Mouse (Mus musculus) kidney, embryonic 16.5 days (tissue): Measurements from ENCODE around the gene Dync1i2. TPM values are rescaled to one million over a fixed set of nuclear protein-coding genes. Genes with fewer than 3 reads are reported as not detected.
A peak's percentile ranks its signal among the peaks of the same experiment; 100 is the strongest.

ENCODE experiments used
- ATAC-seq: fragments of 200-750 bp; cut with Nextera tagmentation; 2 replicates; pipeline ENCODE4 v1.8.0; 2017; ENCODE audit warnings: moderate TSS enrichment; ENCODE audit not compliant: low FRiP score, low TSS enrichment
- H3K27ac ChIP-seq: fragments of 300-500 bp; sonication (generic); 2 replicates; pipeline ENCODE4 v1.5.1; 2014; ENCODE audit warnings: low read length
- H3K27me3 ChIP-seq: fragments of 300-500 bp; sonication (generic); 2 replicates; pipeline ENCODE4 v1.6.1; 2014; ENCODE audit warnings: low read length, control low read depth, mixed read lengths; ENCODE audit not compliant: insufficient read depth
- H3K36me3 ChIP-seq: fragments of 300-500 bp; sonication (generic); 2 replicates; pipeline ENCODE4 v1.6.1; 2014; ENCODE audit warnings: low read length, control low read depth, mixed read lengths; ENCODE audit not compliant: insufficient read depth
- H3K4me1 ChIP-seq: fragments of 300-500 bp; sonication (generic); 2 replicates; pipeline ENCODE4 v1.6.1; 2014; ENCODE audit warnings: low read length, control low read depth, mixed read lengths; ENCODE audit not compliant: insufficient read depth
- H3K4me2 ChIP-seq: fragments of 300-500 bp; sonication (generic); replicated peaks from 2 replicates; pipeline ENCODE4 v1.6.1; 2014; ENCODE audit warnings: low read depth, low read length
- H3K4me3 ChIP-seq: fragments of 300-500 bp; sonication (generic); 2 replicates; pipeline ENCODE4 v1.5.1; 2014; ENCODE audit warnings: mild to moderate bottlenecking, low read length
- H3K9ac ChIP-seq: fragments of 300-500 bp; sonication (generic); replicated peaks from 2 replicates; pipeline ENCODE4 v1.6.1; 2014; ENCODE audit warnings: low read length
- H3K9me3 ChIP-seq: fragments of 300-500 bp; sonication (generic); 2 replicates; pipeline ENCODE4 v1.6.1; 2016; ENCODE audit warnings: low read length, control low read depth
- WGBS: fragments of 180-500 bp; shearing (Covaris S2); extraction: QIAGEN DNeasy Blood & Tissue Kit; methylation state at CpG from one replicate; pipeline ENCODE4 v1.1.7; 2014; 5-methylcytosine and 5-hydroxymethylcytosine counted together
- polyA plus RNA-seq: library from polyadenylated mRNA; unstranded; fragments of >200 nt; fragmentation: Nextera tagmentation; extraction: Ambion mirVana; gene quantifications from 2 replicates; pipeline ENCODE4 v1.2.1, GENCODE M21; 2015

Gene Dync1i2
- polyA plus RNA-seq, 1 experiment from 2014 or later: 76.1 TPM

DNA sequence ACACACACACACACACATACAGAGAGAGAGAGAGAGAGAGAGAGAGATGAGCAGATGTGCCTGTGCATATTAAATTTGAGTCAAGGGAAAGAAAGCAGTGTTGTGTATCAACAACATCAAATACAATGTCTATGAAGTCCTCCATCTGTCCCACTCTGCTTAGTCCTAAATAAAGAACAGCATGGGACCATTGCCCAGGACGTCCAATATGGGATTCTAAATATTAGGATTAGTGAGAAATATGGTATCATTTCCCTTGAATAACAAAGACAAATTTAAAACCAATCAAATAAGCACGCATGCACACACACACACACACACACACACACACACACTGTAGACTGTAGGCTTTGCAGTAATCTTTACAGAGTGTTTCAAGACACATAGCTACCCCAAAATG lies 9.6 kb upstream of the Dync1i2 start:
- Histone ChIP-seq H3K9me3 (no peaks in the 10 kb centered on the region), H3K9ac (no peak overlapping the region), H3K4me1 (peaks cover 14% of the 10 kb centered on the region; the same call in 1 of the 2 replicates), H3K4me2 (no peak overlapping the region), H3K4me3 (no peak overlapping the region), H3K27me3 (no peaks in the 10 kb centered on the region), H3K27ac (no peak overlapping the region), H3K36me3 (no peaks in the 10 kb centered on the region)
- ATAC-seq: no peak
- 80% methylated on average over 2 of the region's 2 CpGs for WGBS

GRCm38 (mm10) chr2:71203819-71204432 lies 7.6 kb upstream of the Dync1i2 start:
- WGBS: 47% methylated on average over 16 of the region's 16 CpGs

DNA sequence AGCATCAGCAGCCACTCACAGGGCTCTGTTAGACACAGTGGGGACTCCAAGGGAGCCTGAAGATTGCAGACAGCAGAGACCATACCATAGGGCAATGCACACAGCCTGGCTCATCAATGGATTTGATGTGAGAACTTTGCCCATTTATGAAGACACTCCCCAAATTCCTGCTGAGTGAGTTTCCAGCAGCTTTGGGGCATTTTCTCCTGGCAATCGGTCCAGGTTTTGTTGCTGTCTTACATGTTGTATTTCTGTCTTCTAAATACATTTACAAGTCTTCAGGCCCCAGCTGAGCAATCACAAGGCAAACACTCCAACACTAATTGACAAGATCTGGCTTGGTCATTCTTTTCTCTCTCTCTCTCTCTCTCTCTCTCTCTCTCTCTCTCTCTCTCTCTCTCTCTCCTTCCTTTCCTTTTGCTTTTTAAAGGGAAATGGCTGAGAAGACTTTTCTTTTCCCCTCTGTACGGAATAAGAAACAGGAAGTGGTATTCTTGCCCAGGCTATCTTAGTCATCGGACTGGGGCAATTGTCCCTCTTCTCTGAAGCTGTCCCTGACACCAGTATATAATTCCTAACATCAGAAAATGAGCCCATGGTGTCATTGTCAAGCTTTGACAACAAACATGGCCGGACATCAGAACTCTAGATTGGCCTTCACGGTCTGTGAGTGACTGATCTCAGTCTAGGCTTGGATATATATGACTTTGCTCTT lies 2.3 kb upstream of the Dync1i2 start:
- Histone ChIP-seq H3K4me1 (peaks cover 8% of the 10 kb centered on the region; the same call in 1 of the 2 replicates), H3K27me3 (no peaks in the 10 kb centered on the region), H3K27ac (no peak overlapping the region), H3K9ac (no peak overlapping the region), H3K36me3 (no peaks in the 10 kb centered on the region), H3K4me3 (no peak overlapping the region), H3K9me3 (no peaks in the 10 kb centered on the region), H3K4me2 (no peak overlapping the region)
- 78% methylated on average over 5 of the region's 5 CpGs for WGBS
- no peak for ATAC-seq

More at GRCm38 (mm10) chr2:71203819-71204432, 7.6 kb upstream of the Dync1i2 start:
- H3K4me3 ChIP-seq: no peak overlapping the region
- no peaks in the 10 kb centered on the region for H3K36me3 ChIP-seq
- ATAC-seq: peak; percentile 49; the same call in 1 of the 2 replicates
- no peak overlapping the region for H3K9ac ChIP-seq
- 0 out of 2 replicates have a peak overlapping the region, but pooled peaks have one; percentile 5 for H3K4me2 ChIP-seq
- H3K27me3 ChIP-seq: no peaks in the 10 kb centered on the region
- peaks cover 10% of the 10 kb centered on the region; the same call in 1 of the 2 replicates for H3K4me1 ChIP-seq
- no peak overlapping the region for H3K27ac ChIP-seq
- H3K9me3 ChIP-seq: no peaks in the 10 kb centered on the region

GRCm38 (mm10) chr2:71211096-71211495 lies 410 bp upstream of the Dync1i2 start:
- 90% methylated on average over 2 of the region's 2 CpGs for WGBS
- peak overlapping the region; percentile 89 for H3K27ac ChIP-seq
- H3K4me3 ChIP-seq: peak overlapping the region; percentile 93; the same call in 1 of the 2 replicates

GRCm38 (mm10) chr2:71212360-71212726 lies 837 bp downstream of the Dync1i2 start:
- H3K4me1 ChIP-seq: peaks cover 8% of the 10 kb centered on the region; the same call in 1 of the 2 replicates
- 0% methylated on average over 6 of the region's 6 CpGs for WGBS
- H3K27me3 ChIP-seq: no peaks in the 10 kb centered on the region
- no peak for ATAC-seq
- peak overlapping the region; percentile 89; the same call in 1 of the 2 replicates for H3K27ac ChIP-seq
- H3K4me2 ChIP-seq: peak overlapping the region; percentile 59
- peaks cover 6% of the 10 kb centered on the region; the same call in 1 of the 2 replicates for H3K36me3 ChIP-seq
- H3K9me3 ChIP-seq: no peaks in the 10 kb centered on the region
- peak overlapping the region; percentile 93 for H3K4me3 ChIP-seq
- H3K9ac ChIP-seq: peak overlapping the region; percentile 94

More at GRCm38 (mm10) chr2:71211096-71211495, 410 bp upstream of the Dync1i2 start:
- Histone ChIP-seq H3K36me3 (peaks cover 3% of the 10 kb centered on the region; the same call in 1 of the 2 replicates), H3K27me3 (no peaks in the 10 kb centered on the region), H3K9ac (no peak overlapping the region), H3K4me2 (no peak overlapping the region), H3K4me1 (peaks cover 8% of the 10 kb centered on the region; the same call in 1 of the 2 replicates), H3K9me3 (no peaks in the 10 kb centered on the region)
- ATAC-seq: no peak

DNA sequence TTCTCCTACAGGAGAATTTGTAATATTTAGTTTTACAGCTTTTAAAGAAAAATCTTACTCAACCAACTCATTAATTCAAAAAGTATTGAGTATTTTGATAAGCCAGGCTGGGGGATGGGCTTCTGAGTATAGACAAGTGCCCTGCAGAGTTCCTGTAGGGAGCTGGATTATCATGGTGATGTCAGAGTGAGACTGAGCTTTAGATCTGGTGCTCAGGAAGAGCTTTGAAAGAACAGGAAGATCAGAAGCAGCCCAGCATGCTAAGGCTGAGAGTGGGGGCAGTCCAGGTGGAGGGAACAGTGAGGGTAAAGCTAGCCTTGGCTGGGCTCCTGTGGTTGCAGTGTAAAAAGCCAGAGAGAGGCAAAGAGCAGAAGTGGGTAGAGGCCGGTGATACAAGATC lies 9.5 kb downstream of the Dync1i2 start:
- no peak overlapping the region for H3K4me2 ChIP-seq
- WGBS: 79% methylated on average over 1 of the region's 1 CpGs
- H3K27ac ChIP-seq: no peak overlapping the region
- H3K4me3 ChIP-seq: no peak overlapping the region
- no peak overlapping the region for H3K9ac ChIP-seq
- no peak for ATAC-seq
- H3K4me1 ChIP-seq: no peaks in the 10 kb centered on the region
- no peaks in the 10 kb centered on the region for H3K27me3 ChIP-seq
- peaks cover 40% of the 10 kb centered on the region for H3K36me3 ChIP-seq
- H3K9me3 ChIP-seq: no peaks in the 10 kb centered on the region

DNA sequence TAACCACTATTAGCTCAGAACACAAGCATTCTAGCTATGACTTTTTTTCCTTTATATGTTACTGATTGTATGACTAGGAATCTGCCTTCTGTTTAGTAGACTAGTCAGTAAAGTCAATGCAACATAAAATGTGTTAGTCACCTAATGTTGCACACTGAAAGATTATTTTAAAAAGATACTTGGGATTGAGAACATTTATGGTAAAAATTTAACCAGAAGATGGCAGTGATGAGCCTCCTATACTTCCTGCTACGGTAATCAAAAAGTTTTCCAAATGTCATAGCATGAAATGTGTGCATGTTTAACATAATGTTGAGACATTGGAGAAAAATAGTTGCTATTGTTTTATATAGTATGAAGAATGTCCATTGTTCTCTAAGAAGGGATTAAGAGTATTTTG lies 15.9 kb downstream of the Dync1i2 start:
- no peak overlapping the region for H3K4me2 ChIP-seq
- 0 out of 2 replicates have a peak, but pooled peaks cover 2% of the 10 kb centered on the region for H3K4me1 ChIP-seq
- no peak overlapping the region for H3K4me3 ChIP-seq
- H3K27me3 ChIP-seq: no peaks in the 10 kb centered on the region
- H3K36me3 ChIP-seq: peaks cover 19% of the 10 kb centered on the region
- WGBS: 43% methylated on average over 1 of the region's 1 CpGs
- no peak overlapping the region for H3K9ac ChIP-seq
- H3K27ac ChIP-seq: no peak overlapping the region
- no peak for ATAC-seq
- H3K9me3 ChIP-seq: no peaks in the 10 kb centered on the region

DNA sequence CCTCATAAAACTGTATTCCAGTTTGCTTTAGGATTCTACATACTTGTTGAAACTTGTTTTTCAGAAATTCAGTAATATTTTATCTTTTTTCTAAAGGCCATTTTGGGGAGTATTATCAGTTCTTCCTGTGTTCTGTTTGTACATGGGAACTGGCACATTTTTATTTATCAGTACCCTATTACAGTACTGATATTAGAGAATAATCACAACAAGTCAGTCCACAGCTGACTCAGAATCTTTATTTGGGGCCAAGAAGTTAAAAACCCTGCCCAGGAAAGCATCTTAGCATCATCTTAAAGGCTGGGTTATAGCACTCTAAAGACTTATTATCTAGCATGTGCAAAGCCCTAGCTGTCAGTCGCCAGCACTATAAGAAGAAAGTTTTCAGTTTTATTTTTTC lies 18.1 kb downstream of the Dync1i2 start:
- no peak overlapping the region for H3K9ac ChIP-seq
- ATAC-seq: no peak
- H3K9me3 ChIP-seq: no peaks in the 10 kb centered on the region
- H3K4me1 ChIP-seq: 0 out of 2 replicates have a peak, but pooled peaks cover 2% of the 10 kb centered on the region
- no peak overlapping the region for H3K27ac ChIP-seq
- no peak overlapping the region for H3K4me3 ChIP-seq
- H3K27me3 ChIP-seq: no peaks in the 10 kb centered on the region
- no peak overlapping the region for H3K4me2 ChIP-seq
- peaks cover 4% of the 10 kb centered on the region; the same call in 1 of the 2 replicates for H3K36me3 ChIP-seq
- 85% methylated on average over 1 of the region's 1 CpGs for WGBS

GRCm38 (mm10) chr2:71231951-71232350 lies 20.4 kb downstream of the Dync1i2 start:
- H3K4me3 ChIP-seq: no peak overlapping the region
- H3K4me2 ChIP-seq: no peak overlapping the region
- no peak overlapping the region for H3K27ac ChIP-seq
- no peaks in the 10 kb centered on the region for H3K27me3 ChIP-seq
- peaks cover 8% of the 10 kb centered on the region; the same call in 1 of the 2 replicates for H3K36me3 ChIP-seq
- WGBS: 84% methylated on average over 5 of the region's 5 CpGs
- no peak overlapping the region for H3K9ac ChIP-seq
- H3K4me1 ChIP-seq: 0 out of 2 replicates have a peak, but pooled peaks cover 2% of the 10 kb centered on the region
- no peaks in the 10 kb centered on the region for H3K9me3 ChIP-seq
- ATAC-seq: no peak
